Mouse (Mus musculus) cerebellum, postnatal 4 days (tissue): Measurements from ENCODE around the gene Atp6v1c2.

Experiments
- DNase-seq, 2 experiments: peaks; one replicate each; pipeline ENCODE4 v3.0.0; 2022; ENCODE audit warnings: low spot score in 2 of 2, mixed read lengths in 1 of 2

Atp6v1c2 gene

DNA sequence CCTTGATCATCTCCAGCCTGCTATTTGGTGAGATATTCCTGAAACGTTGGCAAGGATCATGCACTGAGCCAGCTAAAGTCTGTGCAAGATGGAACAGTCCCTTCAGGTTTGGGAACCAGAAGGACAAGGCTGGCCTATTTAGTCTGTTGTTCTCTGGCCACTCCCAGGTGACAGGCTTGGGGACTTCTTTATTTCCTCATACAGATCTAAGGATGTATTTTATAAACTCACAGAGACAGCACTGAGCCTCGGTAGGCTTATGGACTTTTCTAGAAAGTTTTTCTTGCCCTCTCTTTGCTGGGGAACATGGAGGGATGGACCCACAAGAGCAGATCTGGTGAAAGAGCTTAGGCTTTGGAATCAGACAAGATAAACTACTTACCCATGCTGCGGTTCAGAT is at the start of gene Atp6v1c2:
TSS of gene Atp6v1c2 (minus strand) at position 101 of the 400 bp plus-strand sequence.
- no peak for DNase-seq

DNA sequence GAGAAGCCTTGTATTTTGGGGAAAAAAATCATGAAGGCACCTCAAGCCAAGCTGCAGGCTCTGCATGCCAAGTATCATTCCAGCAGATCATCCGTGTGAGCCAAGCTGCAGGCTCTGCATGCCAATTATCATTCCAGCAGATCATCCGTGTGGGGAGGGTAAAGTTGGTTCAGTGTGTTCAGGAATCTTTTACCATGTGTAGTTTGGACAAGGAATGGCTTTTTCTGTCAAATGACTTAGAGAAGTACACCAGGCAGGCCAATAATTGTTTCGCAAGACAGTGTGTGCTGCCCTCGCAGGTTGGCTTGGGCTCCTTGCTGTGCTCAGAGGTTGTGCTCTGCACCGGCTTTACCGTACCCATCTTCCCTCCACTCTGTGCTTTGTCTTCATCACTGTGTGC is 47.4 kb upstream of the Atp6v1c2 start:
- no peak for DNase-seq

GRCm38 (mm10) chr12:17375243-17375642 is 46.1 kb upstream of the Atp6v1c2 start:
- DNase-seq, result no peak

DNA sequence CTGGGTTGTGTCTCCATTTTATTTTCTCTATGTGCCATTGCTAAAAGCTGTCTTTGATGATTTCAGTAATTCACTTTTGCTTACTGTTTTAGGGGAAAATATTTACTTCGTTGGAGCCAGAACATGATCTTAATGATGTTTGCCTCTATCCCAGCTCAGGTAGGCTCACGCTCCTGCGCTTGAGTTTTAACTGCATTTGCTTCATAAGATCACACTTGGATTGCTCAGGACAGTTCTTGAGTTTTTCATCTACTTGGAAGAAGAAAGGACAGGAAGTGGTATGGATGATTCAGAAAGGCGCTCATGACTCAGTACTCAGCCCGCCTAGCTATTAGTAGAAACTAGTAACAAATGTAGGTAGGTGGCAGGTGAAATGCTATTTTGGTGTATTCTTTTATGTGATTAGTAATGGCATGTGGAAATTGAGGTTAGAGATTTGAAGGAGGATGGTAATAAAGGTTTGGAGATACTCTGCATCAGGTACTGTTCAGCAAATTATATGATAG is 44.4 kb upstream of the Atp6v1c2 start:
- no peak for DNase-seq

- no peak for DNase-seq
Measured at GRCm38 (mm10) chr12:17372696-17373095, 43.5 kb upstream of the Atp6v1c2 start.

DNA sequence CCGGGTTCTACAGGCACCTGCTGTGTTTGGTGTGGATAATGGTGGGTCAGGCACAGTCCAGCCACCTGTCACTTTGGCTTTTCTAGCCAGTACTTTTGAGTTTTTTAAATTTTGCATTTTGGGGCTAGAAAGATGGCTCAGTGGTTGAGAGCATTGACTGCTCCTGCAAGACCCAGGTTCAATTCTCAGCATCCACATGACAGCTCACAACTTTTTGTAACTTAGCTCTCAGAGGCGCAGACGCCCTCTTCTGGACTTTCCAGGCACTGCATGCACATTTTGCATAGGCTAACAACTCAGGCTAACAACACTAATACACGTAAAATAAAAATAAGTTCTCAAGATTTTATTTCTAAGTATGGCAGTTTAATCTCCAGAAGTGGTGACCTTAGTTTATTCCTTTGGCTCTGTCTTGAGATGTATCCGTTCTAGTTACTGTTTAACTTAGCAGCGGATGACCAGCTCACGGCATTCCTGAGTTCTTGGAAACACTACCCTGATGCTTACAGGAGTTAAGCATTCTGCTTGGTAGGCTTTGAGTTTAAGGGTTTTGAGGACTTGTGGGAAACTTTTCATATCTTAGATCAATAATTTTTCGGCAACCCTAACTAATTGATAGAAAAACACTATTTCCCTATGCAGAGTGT is 42.6 kb upstream of the Atp6v1c2 start:
- no peak for DNase-seq

DNA sequence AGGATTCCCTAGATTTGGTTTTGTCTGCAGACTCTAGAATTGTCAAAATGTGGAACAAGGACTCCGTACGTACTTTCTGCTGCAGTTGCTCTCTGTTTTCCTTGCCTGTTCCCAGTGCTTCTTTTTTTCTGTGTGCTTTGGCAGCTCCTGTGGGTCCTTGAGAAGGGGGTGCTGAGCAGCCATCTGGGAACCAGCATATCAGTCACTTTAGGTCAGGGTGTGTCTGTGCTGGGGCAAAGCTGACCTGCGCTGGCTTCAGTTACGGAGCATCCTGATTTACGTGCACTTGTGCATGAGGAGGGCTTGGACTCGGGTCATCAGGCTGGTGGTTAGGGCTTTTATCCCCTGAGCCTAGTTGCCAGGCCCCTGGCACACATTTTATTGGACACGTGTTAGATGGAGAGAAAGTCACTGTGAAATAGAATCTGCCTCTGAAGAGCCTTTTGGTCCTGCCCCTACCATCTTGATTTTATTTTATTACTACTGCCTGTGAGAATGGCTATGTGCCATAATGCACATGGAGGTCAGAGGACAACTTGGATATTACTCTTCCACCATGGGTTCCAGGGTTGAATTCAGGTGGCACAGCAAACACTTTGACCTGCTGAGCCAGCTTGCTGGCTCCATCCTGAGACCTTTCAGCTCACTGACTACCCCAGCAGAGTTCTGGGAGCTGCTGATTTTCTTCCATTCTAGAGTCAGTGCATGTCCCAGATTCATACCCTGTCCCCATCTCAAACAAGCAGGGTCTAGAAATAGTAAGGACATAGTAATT is 40.6 kb upstream of the Atp6v1c2 start:
- no peak for DNase-seq

DNA sequence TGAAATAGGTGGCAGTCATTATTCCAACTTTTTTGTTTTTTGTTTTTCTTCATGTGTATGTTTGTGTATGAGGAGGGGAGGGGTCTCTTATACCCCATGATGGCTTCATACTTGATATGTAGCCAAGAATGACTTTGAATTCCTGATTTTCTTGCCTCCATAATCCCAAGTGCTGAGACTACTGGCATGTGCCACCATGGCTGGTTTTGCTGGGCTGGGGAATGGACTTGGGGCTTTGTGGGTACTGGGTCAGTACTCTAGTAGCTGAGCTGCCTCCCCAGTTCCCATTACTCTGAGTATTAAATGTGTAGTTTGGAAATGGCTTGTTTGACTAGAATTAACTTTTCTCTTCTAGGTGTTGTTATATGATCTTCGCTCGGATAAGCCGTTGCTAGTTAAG is 40.0 kb upstream of the Atp6v1c2 start:
- no peak for DNase-seq

- peak; percentile 44 to 60 for DNase-seq
Measured at GRCm38 (mm10) chr12:17366981-17367380, 37.8 kb upstream of the Atp6v1c2 start.

GRCm38 (mm10) chr12:17362316-17362715 is 33.2 kb upstream of the Atp6v1c2 start:
- no peak for DNase-seq

GRCm38 (mm10) chr12:17360650-17361049 is 31.5 kb upstream of the Atp6v1c2 start:
- DNase-seq, result no peak

DNA sequence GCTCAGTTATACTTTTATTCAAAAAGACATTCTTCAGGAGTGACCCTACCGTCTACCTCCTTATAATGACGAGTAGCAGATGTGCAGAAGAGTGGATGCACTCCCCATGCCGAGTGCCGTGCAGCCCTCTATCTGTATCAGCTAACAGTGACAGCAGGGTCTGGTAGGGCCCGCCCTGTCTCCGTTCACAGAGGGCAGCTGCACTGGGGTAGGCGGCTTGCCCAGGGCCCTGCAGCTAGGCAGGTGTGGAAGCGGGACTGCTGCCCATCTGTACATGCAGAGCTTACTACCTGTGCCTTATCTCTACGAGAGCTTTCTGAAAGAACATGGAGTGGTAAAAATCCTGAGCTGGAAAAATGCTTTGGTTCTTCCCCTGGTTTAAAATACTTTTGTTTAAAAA is 30.9 kb upstream of the Atp6v1c2 start:
- no peak for DNase-seq

DNA sequence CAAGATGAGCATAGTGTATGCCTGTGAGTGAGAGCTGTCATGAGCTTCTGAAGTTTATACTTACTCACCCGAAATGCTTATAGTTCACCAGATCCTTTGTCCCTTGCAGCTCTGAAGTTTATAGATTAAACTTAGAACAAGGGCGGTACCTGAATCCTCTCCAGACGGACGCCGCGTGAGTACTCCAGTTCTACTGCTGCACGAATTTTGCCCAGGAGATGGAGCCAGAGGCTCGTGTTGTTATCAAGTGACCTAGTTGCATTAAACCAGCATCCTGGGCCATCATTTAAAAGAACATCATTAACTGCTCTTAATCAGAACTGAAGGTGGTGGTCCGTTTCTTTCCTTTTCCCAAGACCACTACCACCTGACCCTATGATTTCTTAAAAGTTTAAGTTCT is 29.8 kb upstream of the Atp6v1c2 start:
- peak in 1 of 2 experiments; percentile 10 for DNase-seq

DNA sequence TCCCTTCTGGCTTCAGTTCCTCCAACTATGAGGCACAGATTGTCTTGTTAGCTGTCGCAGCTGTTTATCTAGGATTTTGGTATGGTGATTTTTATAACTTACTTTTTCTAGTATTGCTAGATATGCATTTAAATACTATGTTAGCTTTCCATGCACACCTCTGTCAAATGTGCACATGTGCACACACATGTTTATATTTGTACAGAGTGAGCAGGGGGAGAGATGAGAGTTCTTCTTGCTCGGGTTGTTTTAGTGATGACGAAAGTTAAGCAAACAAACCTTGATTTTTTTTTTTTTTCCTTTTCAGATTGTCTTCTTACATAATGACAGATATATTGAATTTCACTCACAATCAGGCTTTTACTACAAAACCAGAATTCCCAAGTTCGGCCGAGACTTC is 28.6 kb upstream of the Atp6v1c2 start:
- no peak for DNase-seq

DNA sequence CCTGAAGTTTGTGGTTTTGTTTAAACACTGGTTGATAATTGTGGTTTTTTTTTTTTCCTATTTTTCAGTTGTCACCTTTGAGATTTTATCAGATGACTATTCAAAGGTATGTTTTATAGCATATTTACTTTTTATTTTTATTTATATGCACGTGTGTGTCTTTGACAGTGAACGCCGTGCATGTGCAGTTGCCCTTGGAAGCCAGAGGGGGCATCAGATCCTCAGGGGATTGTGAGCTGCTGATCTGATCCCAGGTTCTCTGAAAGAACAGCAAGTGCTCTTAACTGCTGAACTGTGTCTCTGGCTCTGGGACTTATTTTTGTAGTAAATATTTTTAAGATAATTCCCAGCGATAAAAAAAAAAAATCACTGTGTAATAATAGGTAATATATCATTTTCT is 27.7 kb upstream of the Atp6v1c2 start:
- DNase-seq, result no peak

GRCm38 (mm10) chr12:17350106-17350505 is 20.9 kb upstream of the Atp6v1c2 start:
- no peak for DNase-seq

DNA sequence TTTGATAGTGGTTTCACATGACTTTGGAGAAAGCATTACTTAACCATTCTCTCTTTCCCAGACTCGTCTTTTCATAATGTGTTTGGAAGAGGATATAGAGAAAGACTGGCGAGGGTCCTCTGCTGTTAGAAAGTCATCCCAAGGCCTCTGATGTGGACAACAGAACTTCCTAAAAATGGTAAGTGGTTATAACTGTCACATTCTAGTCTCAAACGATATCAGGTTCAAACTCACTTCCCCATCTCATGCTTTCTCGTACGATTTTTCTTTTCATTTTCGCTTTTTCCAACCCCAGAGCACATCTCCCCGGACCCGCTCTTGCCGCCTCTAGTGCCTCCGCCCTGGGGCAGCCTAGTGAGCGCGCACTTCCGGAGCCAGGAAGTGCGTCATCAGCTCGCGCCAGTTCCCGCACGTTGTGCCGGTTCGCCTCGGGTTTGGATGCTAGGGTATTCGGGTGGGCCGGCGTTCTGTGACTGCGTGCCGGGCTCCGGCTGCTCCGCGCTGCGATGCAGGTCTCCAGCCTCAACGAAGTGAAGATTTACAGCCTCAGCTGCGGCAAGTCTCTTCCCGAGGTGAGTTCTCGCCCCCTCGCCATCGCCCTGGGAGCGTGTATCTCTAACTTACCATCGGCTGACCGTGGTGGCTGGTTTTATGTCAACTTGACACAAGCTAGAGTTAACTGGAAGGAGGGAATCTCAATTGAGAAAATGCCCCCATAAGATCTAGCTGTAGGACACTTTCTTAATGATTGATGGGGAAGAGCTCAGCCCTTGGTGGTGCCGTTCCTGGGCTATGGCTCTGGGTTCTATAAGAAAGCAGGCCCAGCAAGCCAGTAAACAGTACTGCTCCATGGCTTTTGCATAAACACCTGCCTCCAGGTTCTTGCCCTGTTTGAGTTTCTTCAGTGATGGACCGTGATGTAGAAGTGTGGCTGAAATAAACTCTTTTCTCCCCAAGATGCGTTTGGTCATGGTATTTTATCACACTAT is 19.2 kb upstream of the Atp6v1c2 start, which contains the start of gene Nol10:
TSS of gene Nol10 (plus strand) at position 411 of the 989 bp plus-strand sequence.
- peak; percentile 80 to 89 for DNase-seq

GRCm38 (mm10) chr12:17347327-17348047 is 18.3 kb upstream of the Atp6v1c2 start:
- DNase-seq, result peak in 1 of 2 experiments; percentile 17

DNA sequence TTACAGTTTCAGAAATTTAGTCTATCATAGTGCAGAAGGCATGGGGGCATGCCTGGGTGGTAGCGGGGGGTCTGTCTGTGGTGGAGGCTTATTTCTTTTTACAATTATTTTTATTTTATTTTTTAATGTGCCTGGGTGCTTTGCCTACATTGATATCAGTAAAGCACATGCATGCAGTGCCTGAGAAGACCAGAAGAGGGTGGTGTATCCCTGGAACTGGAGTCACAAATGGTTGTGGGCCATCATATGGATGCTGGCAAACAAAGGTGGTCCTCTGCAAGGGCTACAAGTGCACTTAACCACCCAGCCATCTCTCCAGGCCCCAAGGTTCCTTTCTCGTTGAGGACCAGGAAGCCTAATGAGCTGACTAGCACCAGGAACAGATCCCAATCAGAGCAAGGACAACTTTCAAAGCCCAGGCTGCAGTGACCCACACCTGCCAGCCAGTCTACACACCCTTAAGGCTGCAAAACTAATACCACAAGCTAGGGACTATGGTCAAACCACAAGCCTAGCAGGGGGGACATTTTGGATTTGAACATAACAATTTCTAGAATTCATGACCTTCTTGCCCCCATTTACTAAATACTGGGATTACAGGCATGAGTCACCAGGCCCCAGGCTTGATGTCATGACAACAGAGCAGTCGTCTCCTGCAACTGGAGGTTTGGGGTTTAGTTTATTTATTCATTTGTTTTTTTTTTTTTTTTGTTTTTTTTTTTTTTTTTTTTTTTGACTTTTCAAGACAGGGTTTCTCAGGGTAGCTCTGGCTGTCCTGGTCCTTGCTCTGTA is 10.2 kb upstream of the Atp6v1c2 start:
- DNase-seq, result no peak

GRCm38 (mm10) chr12:17338338-17338737 is 9.2 kb upstream of the Atp6v1c2 start:
- no peak for DNase-seq
